Mouse (Mus musculus) spleen, adult 18-20 months (tissue): Measurements from ENCODE around the gene C2cd3.

Source experiments
- DNase-seq, 2 experiments: peaks; one replicate each; pipeline ENCODE4 v3.0.0; 2022; ENCODE audit warnings: mixed read lengths in 2 of 2

Gene C2cd3

GRCm38 (mm10) chr7:100371495-100372451, at the start of gene C2cd3, which contains the start of gene Ppme1:
TSS of gene C2cd3 (plus strand) at chr7:100372233.
TSS of gene Ppme1 (minus strand) at chr7:100372307.
- peak; percentile 97 for DNase-seq

GRCm38 (mm10) chr7:100323721-100324120, 48.3 kb upstream of the C2cd3 start:
- no peak for DNase-seq

GRCm38 (mm10) chr7:100325482-100325881, 46.6 kb upstream of the C2cd3 start:
- DNase-seq: peak in 1 of 2 experiments; percentile 32

GRCm38 (mm10) chr7:100327514-100327913, 44.5 kb upstream of the C2cd3 start:
- no peak for DNase-seq

GRCm38 (mm10) chr7:100328636-100329035, 43.4 kb upstream of the C2cd3 start:
- DNase-seq: no peak

GRCm38 (mm10) chr7:100331269-100331668, 40.8 kb upstream of the C2cd3 start:
- DNase-seq: no peak

- DNase-seq: no peak
Observed at GRCm38 (mm10) chr7:100335921-100336320, 36.1 kb upstream of the C2cd3 start.

GRCm38 (mm10) chr7:100354984-100355383, 17.0 kb upstream of the C2cd3 start:
- DNase-seq: no peak

GRCm38 (mm10) chr7:100356324-100356723, 15.7 kb upstream of the C2cd3 start:
- DNase-seq: no peak

- DNase-seq: no peak
Observed at GRCm38 (mm10) chr7:100356768-100357167, 15.3 kb upstream of the C2cd3 start.

- no peak for DNase-seq
Observed at GRCm38 (mm10) chr7:100357856-100358255, 14.2 kb upstream of the C2cd3 start.

GRCm38 (mm10) chr7:100363162-100363561, 8.9 kb upstream of the C2cd3 start:
- DNase-seq: no peak

GRCm38 (mm10) chr7:100364888-100365287, 7.1 kb upstream of the C2cd3 start:
- no peak for DNase-seq

- no peak for DNase-seq
Observed at GRCm38 (mm10) chr7:100372452-100372980, 483 bp downstream of the C2cd3 start.

- DNase-seq: no peak
Observed at GRCm38 (mm10) chr7:100378257-100378656, 6.2 kb downstream of the C2cd3 start.

GRCm38 (mm10) chr7:100381161-100381560, 9.1 kb downstream of the C2cd3 start:
- no peak for DNase-seq

- no peak for DNase-seq
Observed at GRCm38 (mm10) chr7:100383207-100383606, 11.2 kb downstream of the C2cd3 start.

GRCm38 (mm10) chr7:100388174-100388573, 16.1 kb downstream of the C2cd3 start:
- DNase-seq: no peak

GRCm38 (mm10) chr7:100390166-100390565, 18.1 kb downstream of the C2cd3 start:
- DNase-seq: no peak

GRCm38 (mm10) chr7:100392265-100392664, 20.2 kb downstream of the C2cd3 start:
- DNase-seq: no peak

- no peak for DNase-seq
Observed at GRCm38 (mm10) chr7:100399231-100399913, 27.3 kb downstream of the C2cd3 start.

GRCm38 (mm10) chr7:100400899-100401539, 29.0 kb downstream of the C2cd3 start:
- no peak for DNase-seq

GRCm38 (mm10) chr7:100402715-100403114, 30.7 kb downstream of the C2cd3 start:
- no peak for DNase-seq
